Mouse (Mus musculus) v-Abl transformed pro-B cells (cell line): ENCODE measurements around the gene Mfap1a.
"Not testable (repeated sequence)": the region's sequence is repeated elsewhere in the genome, so short reads cannot be mapped to it uniquely, and the experiment has no call there.

ENCODE experiments used
- in situ Hi-C, 2 experiments: fragments of 400-800 bp; cut with MboI; formaldehyde crosslinking; loops; one replicate each; pipeline ENCODE4 v1.15.1; 2025; ENCODE audit not compliant: unreplicated experiment in 2 of 2

Mfap1a gene

DNA sequence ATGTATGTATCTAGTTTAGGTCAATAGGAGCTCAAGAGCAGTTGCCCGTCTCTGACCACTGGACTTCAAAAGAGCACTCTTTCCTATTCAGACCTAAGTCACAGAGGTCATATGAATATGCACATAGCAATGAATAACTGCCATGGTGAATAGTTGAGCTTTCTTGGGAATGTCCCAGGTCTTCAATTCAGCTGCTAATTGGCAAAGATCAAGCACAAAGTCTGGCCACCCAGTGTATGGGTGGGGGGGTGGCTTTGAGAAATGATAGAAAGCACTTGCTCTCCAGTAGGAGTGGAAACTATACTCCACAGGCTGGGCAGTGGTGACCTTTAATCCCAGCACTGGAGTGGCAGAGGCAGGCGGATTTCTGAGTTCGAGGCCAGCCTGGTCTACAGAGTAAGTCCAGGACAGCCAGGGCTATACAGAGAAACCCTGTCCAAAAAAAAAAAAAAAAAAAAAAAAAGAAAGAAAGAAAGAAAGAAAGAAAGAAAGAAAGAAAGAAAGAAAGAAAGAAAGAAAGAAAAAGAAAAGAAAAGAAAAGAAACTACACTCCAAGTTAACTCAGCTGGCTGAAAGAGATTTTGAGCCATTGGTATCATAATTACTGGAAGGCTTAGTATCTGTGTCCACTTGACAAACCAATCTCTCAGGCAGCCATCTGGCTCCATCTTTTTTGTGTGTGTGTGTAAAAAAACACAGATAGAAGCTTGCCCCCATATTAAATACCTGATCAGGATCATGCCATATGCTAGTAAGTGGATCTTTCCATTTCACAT lies 28.8 kb downstream of the Mfap1a start:
- in situ Hi-C loops = no loop called here

DNA sequence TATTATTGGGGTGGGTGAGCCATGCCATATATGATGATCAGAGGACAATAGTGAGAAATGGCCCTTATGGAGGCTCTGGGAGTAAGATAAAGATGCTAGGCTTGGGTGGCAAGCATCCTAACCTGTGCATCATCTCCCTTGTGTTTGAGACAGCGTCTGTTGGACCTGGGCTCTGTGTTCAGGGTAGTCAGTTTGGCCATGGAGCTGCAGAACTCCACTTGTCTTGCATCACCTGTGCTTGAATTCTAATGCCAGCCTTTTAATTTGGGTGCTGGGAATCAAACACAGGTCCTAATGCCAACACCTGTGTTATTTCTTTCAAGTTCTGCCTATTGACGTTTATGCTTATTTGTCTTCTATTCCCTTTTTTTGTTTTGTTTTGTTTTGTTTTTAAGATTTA lies 31.2 kb downstream of the Mfap1a start:
- in situ Hi-C loops = not testable (repeated sequence)

DNA sequence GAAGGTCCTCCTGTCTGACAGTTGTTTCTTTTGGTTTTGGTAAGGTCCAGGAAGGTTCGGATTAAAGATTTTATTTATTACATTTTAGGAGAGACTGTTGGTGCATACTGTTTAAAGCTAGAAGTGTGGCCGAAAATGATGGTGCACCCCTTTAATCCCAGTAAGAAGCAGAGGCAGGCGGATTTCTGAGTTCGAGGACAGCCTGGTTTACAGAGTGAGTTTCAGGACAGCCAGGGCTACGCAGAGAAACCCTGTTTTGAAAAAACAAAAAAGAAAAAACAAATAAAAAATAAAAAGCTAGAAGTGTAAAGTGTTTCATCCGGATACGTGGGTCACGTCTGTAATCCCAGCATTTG lies 32.3 kb downstream of the Mfap1a start:
- in situ Hi-C loops = no loop called here

GRCm38 (mm10) chr2:121473301-121474179 lies 32.9 kb downstream of the Mfap1a start, which contains the start of gene Mfap1b:
TSS of gene Mfap1b (minus strand) at chr2:121474067.
- in situ Hi-C loops = not testable (repeated sequence)

DNA sequence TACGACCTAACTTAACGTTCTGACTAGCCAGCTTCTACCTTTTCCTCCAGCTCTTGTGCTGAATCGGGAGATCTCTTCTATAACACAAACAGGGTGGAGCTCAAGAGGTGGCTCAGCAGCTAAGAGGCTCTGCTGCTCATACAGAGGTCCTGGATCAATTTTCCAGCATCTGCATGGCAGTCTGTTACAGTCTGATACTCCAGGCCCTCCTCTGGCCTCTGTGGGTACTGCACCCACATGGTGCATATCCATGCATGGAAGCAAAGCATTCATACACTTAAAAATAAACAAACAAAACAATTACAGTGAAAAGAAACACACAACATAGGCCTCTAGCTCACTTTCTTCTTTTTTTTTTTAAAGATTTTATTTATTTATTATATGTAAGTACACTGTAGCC lies 33.7 kb downstream of the Mfap1a start:
- in situ Hi-C loops = not testable (repeated sequence)

GRCm38 (mm10) chr2:121468982-121469381 lies 37.5 kb downstream of the Mfap1a start:
- in situ Hi-C loops = not testable (repeated sequence)

DNA sequence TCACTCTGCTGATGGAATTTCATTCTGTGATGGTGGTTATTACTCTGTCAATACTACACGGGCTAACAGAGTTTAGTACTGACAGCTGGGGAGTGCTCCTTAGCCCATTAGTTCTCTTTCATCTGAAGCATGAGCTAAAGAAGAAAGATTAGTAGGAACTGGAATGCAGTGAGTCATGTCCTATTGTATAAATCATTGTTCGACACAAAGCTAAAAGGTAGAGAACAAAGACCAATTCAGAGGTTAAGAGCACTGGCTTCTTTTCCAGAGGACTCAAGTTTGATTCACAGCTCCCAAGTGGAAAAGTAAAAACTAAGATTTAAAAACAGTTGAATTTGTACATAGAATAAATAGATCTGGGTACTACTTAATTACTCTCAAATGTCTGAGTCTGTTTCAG lies 46.4 kb downstream of the Mfap1a start:
- in situ Hi-C loops = loop anchor here in 1 of 2 experiments (5.0 kb wide), 1 partner anchor 37 kb away; no protein-coding TSS in a partner anchor

- in situ Hi-C loops = no loop called here
Observed at GRCm38 (mm10) chr2:121456692-121457642, 49.5 kb downstream of the Mfap1a start, which contains the start of gene Serinc4. TSS of gene Serinc4 (minus strand) at chr2:121456781.

DNA sequence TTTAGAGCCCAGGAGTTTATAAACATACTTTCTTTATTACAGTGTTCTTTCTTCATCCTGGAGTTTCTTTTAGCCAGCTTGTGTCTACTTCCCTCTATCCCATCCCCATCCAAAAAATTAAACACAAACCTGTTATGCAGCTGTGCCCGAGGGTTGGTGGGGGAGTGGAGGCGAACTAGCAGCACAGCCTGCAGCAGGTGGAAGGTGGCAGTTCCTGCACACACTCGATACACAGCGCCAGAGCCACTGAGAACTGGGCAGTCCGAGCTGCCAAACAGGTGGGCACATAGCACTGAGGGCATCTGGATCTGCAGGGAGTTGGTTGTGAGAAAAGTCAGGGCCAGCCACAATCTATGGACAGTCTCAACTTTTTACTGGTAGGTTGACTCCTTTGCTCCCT lies 50.9 kb downstream of the Mfap1a start:
- in situ Hi-C loops = no loop called here

- in situ Hi-C loops = no loop called here
Observed at GRCm38 (mm10) chr2:121453917-121454316, 52.5 kb downstream of the Mfap1a start.

DNA sequence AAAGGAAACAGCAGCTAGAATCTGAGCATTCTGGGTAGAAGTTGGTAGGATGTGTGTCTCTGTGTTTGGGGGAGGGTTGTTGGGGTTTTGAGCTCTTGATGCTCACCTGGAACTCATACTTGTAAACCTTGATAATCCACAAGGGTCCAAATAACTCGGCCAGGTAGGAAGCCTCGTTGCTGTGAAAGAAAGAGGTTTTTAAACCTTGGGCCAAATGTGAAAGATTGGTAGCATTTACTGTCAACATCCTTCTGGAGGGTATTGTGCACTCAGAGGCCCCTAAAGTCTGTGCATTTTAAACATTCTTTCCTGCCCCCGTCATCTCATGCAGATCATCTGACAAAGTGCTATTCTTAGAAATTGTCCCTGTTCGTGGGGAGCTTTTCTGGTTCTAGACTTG lies 53.5 kb downstream of the Mfap1a start, which contains the start of gene Hypk:
Hypk (plus strand) TSS at position 301 of the 400 bp plus-strand sequence.
- in situ Hi-C loops = no loop called here

DNA sequence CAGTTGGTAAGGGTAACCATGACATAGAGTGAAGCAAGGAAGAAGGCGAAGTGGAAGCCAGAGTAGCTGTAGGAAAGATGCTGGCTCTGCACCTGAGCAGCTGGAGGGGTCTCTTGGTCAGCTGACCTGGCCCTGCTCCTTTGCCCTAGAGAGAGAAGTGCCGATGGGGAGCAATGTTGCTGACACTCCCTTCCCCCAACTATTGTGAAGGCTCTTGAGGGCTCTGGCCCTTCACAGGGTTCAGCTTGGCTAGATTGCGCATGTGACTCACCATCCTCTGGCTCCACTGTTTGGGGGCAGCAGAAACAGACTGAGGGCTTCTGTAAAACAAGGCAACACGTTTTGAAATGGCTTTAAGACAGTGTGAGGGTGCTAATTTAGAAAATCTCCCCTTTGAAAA lies 54.1 kb downstream of the Mfap1a start:
- in situ Hi-C loops = no loop called here

- in situ Hi-C loops = no loop called here
Observed at GRCm38 (mm10) chr2:121450093-121450492, 56.4 kb downstream of the Mfap1a start.

DNA sequence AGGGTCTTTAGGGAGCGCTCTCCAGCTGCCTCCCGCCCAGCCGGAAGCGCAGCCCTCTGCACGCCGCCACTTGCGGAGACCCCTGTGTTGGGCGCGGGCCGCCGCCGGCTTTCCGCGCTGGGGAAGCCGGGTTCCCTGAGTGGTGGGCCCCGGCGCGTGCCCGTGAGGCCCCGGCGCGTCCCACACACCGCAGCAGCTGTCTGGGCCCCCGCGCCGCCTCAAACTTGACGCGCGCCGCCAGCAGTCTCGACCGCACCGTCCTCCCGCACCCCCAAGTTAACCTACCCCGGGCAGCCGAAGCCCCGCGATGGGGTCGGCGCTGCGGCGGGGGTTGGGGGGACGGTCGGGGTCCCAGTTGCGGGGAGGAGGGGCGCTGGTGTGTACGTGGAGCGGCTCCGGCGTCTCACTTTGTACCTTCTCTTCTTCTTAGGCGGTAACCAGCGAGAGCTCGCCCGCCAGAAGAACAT lies 56.9 kb downstream of the Mfap1a start:
- in situ Hi-C loops = loop anchor here in 1 of 2 experiments (5.0 kb wide), 1 partner anchor 37 kb away; the partner anchor contains the start of genes Catsper2 and Pdia3

DNA sequence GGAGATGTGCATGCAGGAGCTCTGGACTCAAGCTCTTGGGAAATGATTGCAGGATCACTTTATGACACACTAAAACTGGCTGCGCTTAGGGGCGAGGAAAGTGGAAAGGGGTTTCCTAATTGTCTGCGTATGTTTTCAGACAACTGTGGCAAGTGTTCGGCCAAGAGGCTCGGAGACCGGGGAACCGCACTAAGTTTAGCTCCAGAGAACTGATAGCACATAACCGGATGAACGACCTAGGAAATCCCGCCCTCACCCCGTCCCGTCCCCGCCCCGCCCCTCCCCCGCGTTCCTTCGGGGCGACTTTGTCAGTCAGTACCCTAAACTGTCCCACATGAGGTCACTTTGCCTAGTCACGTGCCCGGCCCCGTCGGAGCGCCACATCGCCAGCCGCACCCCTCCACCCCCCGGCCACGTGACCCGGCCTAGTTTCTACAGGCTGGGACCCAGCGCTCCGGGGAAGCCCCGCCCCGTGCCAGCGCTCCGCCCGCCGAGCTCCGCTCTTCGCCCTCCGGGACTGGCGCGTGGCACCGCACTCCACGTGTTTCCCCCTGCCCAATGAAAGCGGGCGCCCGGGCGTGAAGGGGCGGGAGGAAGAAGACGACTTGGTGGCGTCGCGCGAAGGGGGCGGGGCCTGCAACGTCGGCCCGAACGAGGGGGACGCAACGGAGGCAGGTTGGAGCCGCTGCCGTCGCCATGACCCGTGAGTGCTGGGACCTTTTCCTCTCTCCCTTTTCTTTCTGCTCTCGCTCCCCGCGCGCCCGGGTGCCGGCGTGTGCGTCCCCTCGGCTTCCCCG lies 57.5 kb downstream of the Mfap1a start, which contains the start of gene Serf2:
Serf2 (plus strand) TSS at position 457 of the 797 bp plus-strand sequence.
- in situ Hi-C loops = loop anchor here in 1 of 2 experiments (5.0 kb wide), 1 partner anchor 37 kb away; the partner anchor contains the start of genes Catsper2 and Pdia3

- in situ Hi-C loops = loop anchor here in 1 of 2 experiments (5.0 kb wide), 1 partner anchor 36 kb away; the partner anchor contains the start of genes Catsper2 and Pdia3
Observed at GRCm38 (mm10) chr2:121448136-121448535, 58.3 kb downstream of the Mfap1a start.

GRCm38 (mm10) chr2:121447006-121447405 lies 59.5 kb downstream of the Mfap1a start:
- in situ Hi-C loops = loop anchor here in 1 of 2 experiments (5.0 kb wide), 1 partner anchor 35 kb away; the partner anchor contains the start of genes Catsper2 and Pdia3

GRCm38 (mm10) chr2:121446506-121446905 lies 60.0 kb downstream of the Mfap1a start:
- in situ Hi-C loops = loop anchor here in 1 of 2 experiments (5.0 kb wide), 1 partner anchor 34 kb away; the partner anchor contains the start of genes Catsper2 and Pdia3
